Mouse (Mus musculus): ENCODE measurements around the gene Cdiptos.

GRCm38 (mm10) chr7:127003620-127004019 lies 27.7 kb upstream of the Cdiptos start:
- TF ChIP-seq POLR2A (IDR thresholded peaks at IDR 0.05; ENCODE audit: control insufficient read depth, extremely low read depth, insufficient read depth, low read length, poor library complexity): no peak
- TF ChIP-seq CTCF (IDR thresholded peaks at IDR 0.05; ENCODE audit: borderline replicate concordance, control insufficient read depth, extremely low read depth, insufficient read depth, low read length, poor library complexity): no peak

Data from thymus, adult 2 months (tissue).